Mouse (Mus musculus) small intestine, adult 2 months (tissue): ENCODE data around the gene Dhrs3.

Experiments used
- CTCF ChIP-seq: fragments of 200-500 bp; IDR thresholded peaks from 2 replicates; pipeline ENCODE4 v1.5.1; 2012; ENCODE audit warnings: low read depth, mild to moderate bottlenecking, control low read depth, inconsistent platforms, low read length, moderate library complexity, mixed read lengths; ENCODE audit not compliant: insufficient replicate concordance, insufficient read length; ENCODE audit errors: extremely low read depth
- POLR2A ChIP-seq: fragments of 200-500 bp; IDR thresholded peaks from 2 replicates; pipeline ENCODE4 v1.6.1; 2012; ENCODE audit warnings: low read depth, mild to moderate bottlenecking, control low read depth, inconsistent platforms, low read length, moderate library complexity

DNA sequence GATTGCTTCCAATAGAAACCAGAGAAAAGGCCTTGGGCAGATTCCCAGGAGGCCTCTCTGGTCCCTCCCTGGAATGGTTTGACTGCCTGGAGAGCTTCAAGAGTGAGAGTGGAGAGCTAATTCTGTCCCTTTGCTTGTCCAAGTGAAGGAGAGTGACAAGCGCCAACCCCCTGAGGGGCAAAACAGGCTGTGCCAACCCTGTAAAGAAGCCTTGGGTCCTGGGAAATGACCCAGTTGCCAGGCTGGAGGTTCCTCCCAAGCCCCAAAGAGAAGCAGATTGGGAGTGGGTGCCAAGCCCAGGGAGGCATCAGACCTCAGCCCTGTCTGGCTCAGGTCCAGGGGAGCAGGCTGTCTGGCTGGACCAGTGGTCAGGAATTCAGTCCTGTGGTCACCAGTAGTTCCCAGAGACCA, 37.2 kb downstream of the Dhrs3 start:
- TF ChIP-seq CTCF (no peak), POLR2A (no peak)
